Mouse (Mus musculus) small intestine, adult 2 months (tissue): ENCODE measurements at regions not wholly inside any gene's neighbourhood (a gene's known extent, or its start where the extent isn't known, plus 50 kb on each side); places are given as distances from the start of the nearest gene placed in this dataset.

Experiments used
- CTCF ChIP-seq: fragments of 200-500 bp; IDR thresholded peaks from 2 replicates; pipeline ENCODE4 v1.5.1; 2012; ENCODE audit warnings: low read depth, mild to moderate bottlenecking, control low read depth, inconsistent platforms, low read length, moderate library complexity, mixed read lengths; ENCODE audit not compliant: insufficient replicate concordance, insufficient read length; ENCODE audit errors: extremely low read depth
- POLR2A ChIP-seq: fragments of 200-500 bp; IDR thresholded peaks from 2 replicates; pipeline ENCODE4 v1.6.1; 2012; ENCODE audit warnings: low read depth, mild to moderate bottlenecking, control low read depth, inconsistent platforms, low read length, moderate library complexity

DNA sequence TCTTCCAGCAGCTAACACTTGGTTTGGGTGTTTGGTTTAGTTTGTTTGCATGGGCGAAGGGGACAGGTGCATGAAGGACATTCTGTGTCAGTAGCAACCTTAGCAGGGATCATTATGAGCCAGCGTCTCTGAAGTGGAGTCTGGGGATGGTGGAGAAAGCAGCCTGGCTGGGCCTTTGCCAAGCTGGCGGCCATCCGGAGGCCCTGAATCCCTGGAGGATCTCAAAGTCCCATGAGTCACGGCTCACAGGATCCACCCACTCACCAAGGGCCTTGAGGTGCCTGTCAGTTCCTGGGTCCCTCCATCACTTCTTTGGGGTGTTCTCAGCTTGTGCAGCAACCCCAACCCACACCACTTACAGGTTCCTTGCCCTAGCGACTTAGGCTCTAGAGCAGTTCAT is 80.4 kb upstream of the Acsl1 start:
- no peak for TF ChIP-seq CTCF
- no peak for TF ChIP-seq POLR2A
